Mouse (Mus musculus): ENCODE measurements around the gene Ptprg.

Gene Ptprg

GRCm38 (mm10) chr14:11841621-11842020, 288.3 kb downstream of the Ptprg start:
- no peaks in the 10 kb centered on the region for H3K27me3 ChIP-seq (ENCODE audit: insufficient read depth, low read length)

GRCm38 (mm10) chr14:11852896-11853295, 299.6 kb downstream of the Ptprg start:
- TF ChIP-seq CTCF (conservative IDR thresholded peaks at IDR 0.05; ENCODE audit: low read length) (no peak), NANOG (IDR thresholded peaks at IDR 0.05; ENCODE audit: borderline replicate concordance, low read length) (no peak), POU5F1 (IDR thresholded peaks at IDR 0.05; ENCODE audit: borderline replicate concordance, low read length) (no peak)
- Histone ChIP-seq H3K4me1 (replicated peaks; ENCODE audit: low read depth, low read length) (0 out of 2 replicates have a peak, but pooled peaks cover under 1% of the 10 kb centered on the region), H3K9me3 (ENCODE audit: low read length) (no peaks in the 10 kb centered on the region)

More at GRCm38 (mm10) chr14:11841621-11842020, 288.3 kb downstream of the Ptprg start:
- Histone ChIP-seq H3K9me3 (ENCODE audit: low read length) (no peaks in the 10 kb centered on the region), H3K4me3 (replicated peaks; ENCODE audit: low read length) (no peak overlapping the region), H3K4me1 (replicated peaks; ENCODE audit: low read depth, low read length) (peaks cover 16% of the 10 kb centered on the region), H3K36me3 (ENCODE audit: insufficient read depth, low read length) (no peaks in the 10 kb centered on the region)
- TF ChIP-seq NANOG (IDR thresholded peaks at IDR 0.05; ENCODE audit: borderline replicate concordance, low read length) = no peak
- TF ChIP-seq POU5F1 (IDR thresholded peaks at IDR 0.05; ENCODE audit: borderline replicate concordance, low read length) = no peak
- no peak for TF ChIP-seq CTCF (conservative IDR thresholded peaks at IDR 0.05; ENCODE audit: low read length)

GRCm38 (mm10) chr14:11855499-11855898, 302.2 kb downstream of the Ptprg start:
- no peak for TF ChIP-seq POU5F1 (IDR thresholded peaks at IDR 0.05; ENCODE audit: borderline replicate concordance, low read length)
- no peak for TF ChIP-seq CTCF (conservative IDR thresholded peaks at IDR 0.05; ENCODE audit: low read length)
- TF ChIP-seq NANOG (IDR thresholded peaks at IDR 0.05; ENCODE audit: borderline replicate concordance, low read length) = no peak
- Histone ChIP-seq H3K4me3 (replicated peaks; ENCODE audit: low read length) (no peak overlapping the region), H3K27me3 (ENCODE audit: insufficient read depth, low read length) (no peaks in the 10 kb centered on the region)

More at GRCm38 (mm10) chr14:11852896-11853295, 299.6 kb downstream of the Ptprg start:
- Histone ChIP-seq H3K27me3 (ENCODE audit: insufficient read depth, low read length) (no peaks in the 10 kb centered on the region), H3K4me3 (replicated peaks; ENCODE audit: low read length) (no peak overlapping the region), H3K36me3 (ENCODE audit: insufficient read depth, low read length) (no peaks in the 10 kb centered on the region)

GRCm38 (mm10) chr14:11857928-11858481, 304.7 kb downstream of the Ptprg start:
- peaks cover 3% of the 10 kb centered on the region for H3K4me1 ChIP-seq (replicated peaks; ENCODE audit: low read depth, low read length)
- H3K36me3 ChIP-seq (ENCODE audit: insufficient read depth, low read length) = no peaks in the 10 kb centered on the region
- H3K27me3 ChIP-seq (ENCODE audit: insufficient read depth, low read length) = no peaks in the 10 kb centered on the region
- no peak overlapping the region for H3K4me3 ChIP-seq (replicated peaks; ENCODE audit: low read length)
- H3K9me3 ChIP-seq (ENCODE audit: low read length) = no peaks in the 10 kb centered on the region
- TF ChIP-seq NANOG (IDR thresholded peaks at IDR 0.05; ENCODE audit: borderline replicate concordance, low read length) = no peak
- no peak for TF ChIP-seq POU5F1 (IDR thresholded peaks at IDR 0.05; ENCODE audit: borderline replicate concordance, low read length)
- TF ChIP-seq CTCF (conservative IDR thresholded peaks at IDR 0.05; ENCODE audit: low read length) = no peak

More at GRCm38 (mm10) chr14:11855499-11855898, 302.2 kb downstream of the Ptprg start:
- H3K9me3 ChIP-seq (ENCODE audit: low read length) = no peaks in the 10 kb centered on the region
- H3K36me3 ChIP-seq (ENCODE audit: insufficient read depth, low read length) = no peaks in the 10 kb centered on the region
- H3K4me1 ChIP-seq (replicated peaks; ENCODE audit: low read depth, low read length) = peaks cover 3% of the 10 kb centered on the region

- Histone ChIP-seq H3K9me3 (ENCODE audit: low read length) (no peaks in the 10 kb centered on the region), H3K36me3 (ENCODE audit: insufficient read depth, low read length) (no peaks in the 10 kb centered on the region), H3K27me3 (ENCODE audit: insufficient read depth, low read length) (no peaks in the 10 kb centered on the region), H3K4me3 (replicated peaks; ENCODE audit: low read length) (no peak overlapping the region), H3K4me1 (replicated peaks; ENCODE audit: low read depth, low read length) (peaks cover 21% of the 10 kb centered on the region)
- no peak for TF ChIP-seq CTCF (conservative IDR thresholded peaks at IDR 0.05; ENCODE audit: low read length)
- TF ChIP-seq NANOG (IDR thresholded peaks at IDR 0.05; ENCODE audit: borderline replicate concordance, low read length) = no peak
- TF ChIP-seq POU5F1 (IDR thresholded peaks at IDR 0.05; ENCODE audit: borderline replicate concordance, low read length) = no peak
Observed at GRCm38 (mm10) chr14:11863286-11863685, 310.0 kb downstream of the Ptprg start.

GRCm38 (mm10) chr14:11864840-11865239, 311.5 kb downstream of the Ptprg start:
- no peaks in the 10 kb centered on the region for H3K27me3 ChIP-seq (ENCODE audit: insufficient read depth, low read length)
- no peak overlapping the region for H3K4me3 ChIP-seq (replicated peaks; ENCODE audit: low read length)
- no peaks in the 10 kb centered on the region for H3K36me3 ChIP-seq (ENCODE audit: insufficient read depth, low read length)
- no peak for TF ChIP-seq CTCF (conservative IDR thresholded peaks at IDR 0.05; ENCODE audit: low read length)
- TF ChIP-seq POU5F1 (IDR thresholded peaks at IDR 0.05; ENCODE audit: borderline replicate concordance, low read length) = no peak
- TF ChIP-seq NANOG (IDR thresholded peaks at IDR 0.05; ENCODE audit: borderline replicate concordance, low read length) = no peak
- H3K4me1 ChIP-seq (replicated peaks; ENCODE audit: low read depth, low read length) = peaks cover 29% of the 10 kb centered on the region
- no peaks in the 10 kb centered on the region for H3K9me3 ChIP-seq (ENCODE audit: low read length)

- no peak for TF ChIP-seq CTCF (conservative IDR thresholded peaks at IDR 0.05; ENCODE audit: low read length)
- TF ChIP-seq POU5F1 (IDR thresholded peaks at IDR 0.05; ENCODE audit: borderline replicate concordance, low read length) = no peak
- TF ChIP-seq NANOG (IDR thresholded peaks at IDR 0.05; ENCODE audit: borderline replicate concordance, low read length) = no peak
- H3K9me3 ChIP-seq (ENCODE audit: low read length) = no peaks in the 10 kb centered on the region
Observed at GRCm38 (mm10) chr14:11865332-11865731, 312.0 kb downstream of the Ptprg start.

GRCm38 (mm10) chr14:11865872-11866271, 312.5 kb downstream of the Ptprg start:
- H3K27me3 ChIP-seq (ENCODE audit: insufficient read depth, low read length) = no peaks in the 10 kb centered on the region
- H3K4me1 ChIP-seq (replicated peaks; ENCODE audit: low read depth, low read length) = peaks cover 29% of the 10 kb centered on the region
- no peaks in the 10 kb centered on the region for H3K36me3 ChIP-seq (ENCODE audit: insufficient read depth, low read length)
- H3K4me3 ChIP-seq (replicated peaks; ENCODE audit: low read length) = no peak overlapping the region
- no peak for TF ChIP-seq CTCF (conservative IDR thresholded peaks at IDR 0.05; ENCODE audit: low read length)
- no peak for TF ChIP-seq NANOG (IDR thresholded peaks at IDR 0.05; ENCODE audit: borderline replicate concordance, low read length)
- TF ChIP-seq POU5F1 (IDR thresholded peaks at IDR 0.05; ENCODE audit: borderline replicate concordance, low read length) = no peak
- no peaks in the 10 kb centered on the region for H3K9me3 ChIP-seq (ENCODE audit: low read length)

More at GRCm38 (mm10) chr14:11865332-11865731, 312.0 kb downstream of the Ptprg start:
- H3K36me3 ChIP-seq (ENCODE audit: insufficient read depth, low read length) = no peaks in the 10 kb centered on the region
- H3K4me1 ChIP-seq (replicated peaks; ENCODE audit: low read depth, low read length) = peaks cover 29% of the 10 kb centered on the region
- no peaks in the 10 kb centered on the region for H3K27me3 ChIP-seq (ENCODE audit: insufficient read depth, low read length)
- H3K4me3 ChIP-seq (replicated peaks; ENCODE audit: low read length) = no peak overlapping the region

GRCm38 (mm10) chr14:11866416-11866815, 313.1 kb downstream of the Ptprg start:
- TF ChIP-seq POU5F1 (IDR thresholded peaks at IDR 0.05; ENCODE audit: borderline replicate concordance, low read length) (no peak), NANOG (IDR thresholded peaks at IDR 0.05; ENCODE audit: borderline replicate concordance, low read length) (no peak), CTCF (conservative IDR thresholded peaks at IDR 0.05; ENCODE audit: low read length) (no peak)
- Histone ChIP-seq H3K9me3 (ENCODE audit: low read length) (no peaks in the 10 kb centered on the region), H3K27me3 (ENCODE audit: insufficient read depth, low read length) (no peaks in the 10 kb centered on the region)

More at GRCm38 (mm10) chr14:11866416-11866815, 313.1 kb downstream of the Ptprg start:
- Histone ChIP-seq H3K36me3 (ENCODE audit: insufficient read depth, low read length) (no peaks in the 10 kb centered on the region), H3K4me3 (replicated peaks; ENCODE audit: low read length) (no peak overlapping the region), H3K4me1 (replicated peaks; ENCODE audit: low read depth, low read length) (peaks cover 29% of the 10 kb centered on the region)

Data from E14TG2a.4 (cell line).